Mouse (Mus musculus) activated CD4-positive, CD25-positive, alpha-beta regulatory T cell, adult 4 months (primary cell): Measurements from ENCODE around the gene Rab3b. TPM values are rescaled to one million over a fixed set of nuclear protein-coding genes. Genes with fewer than 3 reads are reported as not detected.

ENCODE experiments used
- ATAC-seq: one replicate; pipeline ENCODE4 v1.8.0; 2017
- polyA plus RNA-seq, 2 experiments: library from polyadenylated mRNA; unstranded; fragments of 100-300 nt; shearing (Covaris generic); gene quantifications; one replicate each; pipeline ENCODE4 v1.2.1; 2017

The Rab3b gene
- polyA plus RNA-seq, 2 experiments from 2014 or later: not detected

DNA sequence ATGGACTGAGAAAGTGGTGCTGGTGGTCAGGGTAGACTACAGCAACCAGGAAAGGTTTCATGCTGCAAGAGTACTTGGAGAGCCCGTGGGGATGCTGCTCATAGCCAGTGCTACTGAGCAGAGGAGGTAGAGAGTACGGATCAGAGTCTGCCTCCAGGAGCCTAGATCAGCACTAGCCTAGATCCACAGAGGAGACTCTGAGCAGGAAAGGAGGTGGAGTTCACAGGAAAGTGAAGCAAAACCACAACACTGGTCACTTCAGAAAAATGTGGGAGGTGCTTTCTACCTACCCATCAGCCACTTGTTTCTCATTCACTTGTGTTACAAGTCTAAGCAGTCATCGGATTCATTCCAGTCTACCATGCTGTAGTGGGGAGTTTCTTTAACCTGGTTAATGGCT is 80.8 kb downstream of the Rab3b start:
- ATAC-seq: no peak

DNA sequence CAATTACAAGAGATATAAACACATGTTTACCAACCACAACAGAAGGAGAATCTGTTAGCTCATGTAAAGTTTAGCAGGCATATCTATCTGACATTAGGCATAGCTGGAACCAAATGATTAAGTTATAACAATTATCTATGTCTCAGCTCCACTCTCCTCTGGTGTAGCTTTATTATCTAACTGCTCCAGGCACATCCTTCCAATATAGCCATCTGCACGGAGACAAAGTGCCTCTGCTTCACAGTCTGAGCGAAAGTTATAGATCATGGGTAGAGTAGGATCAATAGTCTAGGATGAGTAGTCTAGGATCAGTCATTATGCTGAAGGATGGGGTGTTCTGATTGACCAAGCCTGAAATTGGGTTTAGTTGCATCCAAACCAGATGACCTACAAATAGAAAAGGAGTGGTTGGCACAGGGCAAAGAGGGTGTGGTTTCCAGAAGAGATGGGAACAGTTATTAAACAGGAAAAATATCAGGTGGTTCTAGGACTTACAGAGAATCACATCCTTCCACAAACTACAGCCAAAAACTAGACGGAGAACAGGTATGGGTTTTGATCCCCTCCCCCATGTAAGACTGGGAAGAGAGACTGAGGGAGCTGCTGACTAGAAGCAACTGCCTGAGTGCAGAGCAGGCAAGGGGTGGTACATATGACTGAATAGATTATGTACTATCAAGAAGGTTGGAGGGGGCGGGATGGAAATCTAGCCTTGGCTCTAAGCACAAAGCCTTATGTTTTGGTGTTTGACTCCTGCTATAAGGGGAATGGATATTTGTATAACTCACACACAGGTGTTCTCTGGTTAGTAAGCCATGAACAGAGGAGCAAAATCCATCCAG is 82.0 kb downstream of the Rab3b start:
- no peak for ATAC-seq

DNA sequence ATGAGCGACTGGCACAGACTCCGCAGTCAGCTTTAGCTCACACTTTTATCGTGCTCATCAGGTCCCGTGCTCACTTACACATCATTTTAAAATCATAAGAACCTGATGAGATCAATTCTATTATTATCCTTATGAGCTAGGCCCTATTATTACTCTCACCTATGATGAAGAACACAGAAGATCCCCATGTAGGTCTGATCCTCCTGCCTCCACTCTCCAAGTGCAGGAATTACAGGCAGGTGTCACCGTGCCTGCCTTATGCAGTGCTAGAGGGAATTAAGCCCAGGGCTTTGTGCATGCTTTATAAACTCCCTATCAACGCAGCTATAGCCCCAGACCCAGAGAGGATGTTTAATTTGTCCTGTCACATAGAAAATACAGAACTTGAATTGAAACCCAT is 84.2 kb downstream of the Rab3b start:
- ATAC-seq: no peak

DNA sequence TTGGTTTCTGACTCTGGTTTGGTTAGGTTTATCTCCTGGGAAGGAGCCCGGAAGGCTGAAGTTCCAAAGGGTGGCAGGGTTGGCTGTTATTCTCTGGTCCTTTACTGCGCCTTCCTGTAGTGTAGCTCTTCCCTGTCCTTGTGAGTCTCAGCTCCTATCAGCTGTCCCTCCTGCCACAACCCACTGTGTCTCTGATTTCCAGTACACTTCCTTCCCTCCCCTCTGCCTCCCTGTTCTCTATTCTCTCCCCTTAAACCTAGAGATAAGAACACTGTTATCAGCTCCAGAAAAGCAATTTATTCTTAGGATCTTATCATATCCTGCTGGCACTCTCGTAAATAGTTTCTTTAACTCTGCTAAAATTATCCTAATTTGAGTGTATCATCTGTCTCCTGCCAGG is 90.7 kb downstream of the Rab3b start:
- ATAC-seq: no peak

DNA sequence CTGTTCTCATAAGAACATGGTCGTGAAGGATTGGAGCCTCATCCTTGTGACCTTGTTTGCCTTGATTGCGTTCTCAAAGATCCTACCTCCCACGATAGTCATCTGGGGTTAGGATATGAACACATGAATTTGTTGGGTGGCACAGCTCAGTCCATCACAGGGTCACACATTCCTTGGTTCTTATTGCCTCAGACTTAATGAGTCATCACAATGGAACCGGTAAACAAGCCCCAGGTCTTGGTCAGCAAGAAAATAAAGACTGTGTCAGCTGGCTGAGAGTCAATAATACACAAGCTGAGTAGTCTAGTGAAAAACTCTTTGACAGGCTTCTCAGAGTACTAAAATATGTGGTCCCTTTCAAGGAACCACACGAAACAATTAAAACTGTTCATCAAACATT is 92.2 kb downstream of the Rab3b start:
- ATAC-seq: no peak

DNA sequence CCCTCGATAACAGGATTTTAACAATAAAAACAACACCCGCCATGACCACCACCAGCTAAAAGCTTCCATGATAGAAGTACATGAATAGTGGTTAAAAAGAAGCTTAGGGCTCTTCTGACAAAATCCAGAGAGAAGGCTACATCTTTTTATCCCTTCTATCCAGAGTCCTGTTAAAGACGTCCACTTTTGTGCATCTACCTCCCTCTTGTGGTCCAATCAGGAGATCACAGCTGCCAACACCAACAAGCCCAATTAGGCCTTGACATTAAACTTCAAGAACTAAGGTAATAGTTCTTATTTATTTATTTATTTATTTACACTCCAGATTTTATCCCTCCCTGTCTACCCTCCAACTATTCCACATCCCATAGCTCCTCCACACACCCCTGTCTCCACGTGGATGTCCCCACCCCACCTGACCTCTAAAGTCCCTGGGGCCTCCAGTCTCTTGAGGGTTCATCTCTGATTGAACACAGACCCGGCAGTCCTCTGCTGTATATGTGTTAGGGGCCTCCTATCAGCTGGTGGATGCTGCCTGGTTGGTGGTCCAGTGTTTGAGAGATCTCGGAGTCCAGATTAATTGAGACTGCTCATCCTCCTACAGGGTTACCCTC is 97.7 kb downstream of the Rab3b start:
- ATAC-seq: peak; percentile 43

DNA sequence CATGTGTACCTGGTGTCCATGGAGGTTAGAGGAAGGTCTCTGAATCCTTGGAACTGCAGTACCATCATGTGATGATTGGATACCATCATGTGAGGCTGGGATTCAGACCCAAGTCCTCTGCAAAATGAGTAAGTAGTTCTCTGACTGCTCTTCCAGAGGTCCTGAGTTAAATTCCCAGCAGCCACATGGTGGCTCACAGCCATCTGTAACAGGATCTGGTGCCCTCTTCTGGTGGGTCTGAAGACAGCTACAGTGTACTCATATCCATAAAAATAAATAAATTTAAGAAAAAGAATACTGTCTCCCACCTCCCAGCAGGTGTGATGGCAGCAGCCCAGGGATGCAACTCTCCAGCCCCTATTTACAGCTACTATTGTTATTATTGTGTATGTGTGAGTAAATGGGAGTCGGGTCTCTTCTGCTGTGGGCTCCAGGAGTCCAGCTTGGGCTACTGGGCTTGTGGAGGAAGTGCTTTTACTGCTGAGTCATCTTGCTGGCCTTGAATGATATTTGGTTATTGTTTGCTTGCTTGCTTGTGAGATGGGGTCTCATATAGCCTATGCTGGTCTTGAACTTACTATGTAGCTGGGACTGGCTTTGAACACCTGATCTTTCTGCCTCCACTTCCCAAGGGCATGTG is 108.1 kb downstream of the Rab3b start:
- no peak for ATAC-seq

DNA sequence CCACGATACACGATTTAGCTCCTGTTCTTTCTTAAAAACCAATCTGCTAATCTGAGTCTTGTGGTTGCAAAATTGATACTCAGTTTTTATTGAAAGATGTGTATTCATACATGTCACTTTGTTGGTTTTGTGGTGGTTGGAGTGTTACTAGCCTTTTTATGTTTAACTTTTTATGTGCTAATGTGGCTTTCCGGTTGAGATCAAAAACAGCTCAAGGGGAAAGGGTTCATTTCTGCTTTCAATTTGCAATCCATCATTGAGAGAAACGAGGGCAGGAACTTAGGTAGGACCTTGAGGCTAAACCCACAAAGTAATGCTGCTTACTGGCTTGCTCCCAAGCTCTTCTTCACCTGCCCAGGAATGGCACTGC is 108.6 kb downstream of the Rab3b start:
- ATAC-seq: peak; percentile 71

DNA sequence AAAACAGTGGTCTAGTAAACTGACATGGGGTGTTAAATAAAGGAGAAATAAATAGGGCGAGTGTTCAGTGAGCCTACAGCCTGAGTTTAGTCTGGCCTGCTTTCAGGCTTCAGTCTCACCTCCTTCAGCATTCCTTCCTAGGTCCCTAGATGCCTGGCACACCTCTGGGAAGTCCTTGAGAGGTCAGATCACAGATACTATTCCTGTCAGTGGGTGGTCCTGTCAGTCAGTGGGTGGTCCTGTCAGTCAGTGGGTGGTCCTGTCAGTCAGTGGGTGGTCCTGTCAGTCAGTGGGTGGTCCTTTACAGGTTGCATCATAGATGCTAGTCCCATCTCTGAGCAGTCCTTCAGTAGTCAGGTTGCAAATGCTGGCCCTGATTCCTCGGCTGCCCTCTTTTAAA is 110.6 kb downstream of the Rab3b start:
- no peak for ATAC-seq

DNA sequence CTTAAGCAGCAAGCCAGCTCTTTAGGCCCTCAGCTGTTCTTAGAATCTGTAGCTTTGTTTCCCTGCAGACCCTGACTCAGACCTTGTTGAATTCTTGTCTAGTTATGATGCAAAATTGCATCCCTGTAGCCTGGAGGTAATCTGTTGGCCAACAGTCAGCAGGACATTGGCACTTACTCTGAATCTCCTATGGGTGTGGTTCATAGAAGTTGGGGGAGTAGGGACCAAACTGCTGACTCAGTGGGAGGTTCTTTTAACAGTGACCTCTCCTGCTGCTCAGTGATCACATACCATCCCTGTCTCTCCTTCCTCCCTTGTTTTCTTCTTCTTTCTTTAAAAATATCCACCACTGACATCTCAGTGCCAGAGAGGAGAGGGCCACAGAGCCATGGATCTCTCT is 111.2 kb downstream of the Rab3b start:
- no peak for ATAC-seq

DNA sequence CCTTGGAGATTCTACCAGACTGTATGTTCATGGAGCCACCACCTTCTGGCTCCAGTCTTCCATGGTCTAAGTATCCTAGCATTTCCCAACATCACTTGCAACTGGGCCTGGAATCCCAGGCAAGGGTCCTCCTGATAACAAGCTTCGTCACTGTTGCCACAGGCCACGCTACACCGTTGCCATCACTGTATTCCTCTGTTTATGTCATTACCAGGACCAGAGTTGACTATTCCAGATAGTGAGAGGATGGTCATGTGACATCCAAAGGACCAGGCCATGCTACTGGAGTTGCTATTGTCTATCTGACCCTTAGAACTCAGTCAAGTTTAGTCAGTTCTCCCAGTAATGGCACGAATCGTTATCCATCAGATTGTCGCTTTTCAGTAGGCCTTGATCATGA is 111.7 kb downstream of the Rab3b start:
- ATAC-seq: no peak

DNA sequence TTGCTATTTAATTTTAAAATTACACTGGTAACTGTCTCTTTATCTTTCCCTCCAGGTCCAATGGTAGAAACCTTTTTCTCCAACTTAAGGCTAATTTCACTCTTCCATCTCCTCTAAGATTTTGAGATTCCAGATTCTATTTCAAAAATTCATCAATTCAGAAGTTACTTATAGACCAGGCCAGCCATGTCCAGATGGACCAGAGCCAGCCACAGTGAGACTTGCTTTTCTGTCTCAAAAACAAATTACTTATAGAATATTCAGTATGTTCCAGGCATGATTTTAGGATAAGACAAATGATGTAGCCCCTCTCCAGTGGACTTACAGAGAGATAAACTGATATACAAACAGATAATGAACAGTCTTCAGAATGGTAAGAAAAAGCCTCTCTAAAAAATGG is 112.9 kb downstream of the Rab3b start:
- ATAC-seq: no peak

Other genes with a start within 250 kb of the Rab3b start
- gene 3110021N24Rik, start 159.4 kb upstream of the Rab3b start, polyA plus RNA-seq: not detected
- gene Zfyve9, start 98.3 kb upstream of the Rab3b start, polyA plus RNA-seq: under 1 TPM; 0.42 to 0.69 TPM
- 10 to 100 TPM; 72.3 to 73.4 TPM for gene Btf3l4, start 45.4 kb upstream of the Rab3b start, polyA plus RNA-seq
- 10 to 100 TPM; 58.5 to 69.9 TPM for gene Txndc12, start 44.5 kb upstream of the Rab3b start, polyA plus RNA-seq
- 10 to 100 TPM; 12.7 to 13.4 TPM for gene Kti12, start 31.3 kb upstream of the Rab3b start, polyA plus RNA-seq
- under 1 TPM in 1 of 2 experiments, not detected in 1; 0.29 TPM for gene A730015C16Rik, start 30.4 kb upstream of the Rab3b start, polyA plus RNA-seq
- 10 to 100 TPM; 44.1 to 47.8 TPM for gene Nrd1, start 121.6 kb downstream of the Rab3b start, polyA plus RNA-seq